In genomic region chr1:37145966-37146365, GRCm38 (mm10) we compare ENCODE assay signal across 12 mouse cellular contexts.
DNase-seq lines count a peak whose midpoint lies in the region; ATAC-seq and TF ChIP-seq lines count a peak whose summit lies in the region.
"Had no signal": no experiment of that assay in that cellular context is flagged by ENCODE, and none has a peak within 500 bp of the region (broad histone marks: within the 10 kb centered on the region; RNA-seq: fewer than 3 reads in every experiment).

No protein-coding gene starts in this region.

- no peak for ATAC-seq in forebrain, embryonic 14.5 days
- ATAC-seq in forebrain, embryonic 13.5 days: no peak
- ATAC-seq in lung, postnatal 0 days: no peak
- no peak for ATAC-seq in hindbrain, embryonic 14.5 days (ENCODE audit: low FRiP score)

- no peaks in the 10 kb centered on the region for H3K9me3 ChIP-seq in forebrain, embryonic 14.5 days (replicated peaks; ENCODE audit: control insufficient read depth, low read length)
- H3K9me3 ChIP-seq in forebrain, embryonic 13.5 days (replicated peaks): no peaks in the 10 kb centered on the region; the same call in 1 of the 2 replicates
- H3K9me3 ChIP-seq in lung, postnatal 0 days (ENCODE audit: low read length): no peaks in the 10 kb centered on the region
- no peaks in the 10 kb centered on the region for H3K9me3 ChIP-seq in hindbrain, embryonic 14.5 days (ENCODE audit: control insufficient read depth, low read length)
- H3K9me3 ChIP-seq: embryonic facial prominence, embryonic 12.5 days; liver, embryonic 15.5 days had no signal

- no peak overlapping the region for H3K4me2 ChIP-seq in forebrain, embryonic 14.5 days (ENCODE audit: low read length)
- H3K4me2 ChIP-seq in forebrain, embryonic 13.5 days: no peak overlapping the region
- no peak overlapping the region for H3K4me2 ChIP-seq in lung, postnatal 0 days (replicated peaks; ENCODE audit: low read depth, low read length)
- H3K4me2 ChIP-seq in hindbrain, embryonic 14.5 days (replicated peaks): no peak overlapping the region
- H3K4me2 ChIP-seq: embryonic facial prominence, embryonic 12.5 days; liver, embryonic 15.5 days had no signal

- H3K9ac ChIP-seq in forebrain, embryonic 14.5 days (ENCODE audit: low read length): no peak overlapping the region
- no peak overlapping the region for H3K9ac ChIP-seq in forebrain, embryonic 13.5 days
- no peak overlapping the region for H3K9ac ChIP-seq in lung, postnatal 0 days (replicated peaks; ENCODE audit: low read depth)
- no peak overlapping the region for H3K9ac ChIP-seq in hindbrain, embryonic 14.5 days
- H3K9ac ChIP-seq: embryonic facial prominence, embryonic 12.5 days; liver, embryonic 15.5 days had no signal

- H3K27me3 ChIP-seq in forebrain, embryonic 14.5 days (replicated peaks; ENCODE audit: control insufficient read depth, insufficient read depth, low read length): no peaks in the 10 kb centered on the region
- no peaks in the 10 kb centered on the region for H3K27me3 ChIP-seq in forebrain, embryonic 13.5 days
- no peaks in the 10 kb centered on the region for H3K27me3 ChIP-seq in lung, postnatal 0 days (replicated peaks; ENCODE audit: insufficient read depth, low read length)
- H3K27me3 ChIP-seq in hindbrain, embryonic 14.5 days (ENCODE audit: control insufficient read depth, insufficient read depth, low read length): no peaks in the 10 kb centered on the region
- H3K27me3 ChIP-seq: embryonic facial prominence, embryonic 12.5 days; liver, embryonic 15.5 days had no signal

- H3K4me3 ChIP-seq in forebrain, embryonic 14.5 days (ENCODE audit: low read depth, low read length): no peak overlapping the region
- H3K4me3 ChIP-seq in forebrain, embryonic 13.5 days: no peak overlapping the region
- H3K4me3 ChIP-seq in lung, postnatal 0 days (ENCODE audit: low read depth, low read length): no peak overlapping the region
- no peak overlapping the region for H3K4me3 ChIP-seq in hindbrain, embryonic 14.5 days (replicated peaks; ENCODE audit: low read length)
- H3K4me3 ChIP-seq: embryonic facial prominence, embryonic 12.5 days; liver, embryonic 15.5 days had no signal

- H3K27ac ChIP-seq in forebrain, embryonic 14.5 days (ENCODE audit: low read depth, low read length): no peak overlapping the region
- no peak overlapping the region for H3K27ac ChIP-seq in forebrain, embryonic 13.5 days
- H3K27ac ChIP-seq in lung, postnatal 0 days (ENCODE audit: low read length): no peak overlapping the region
- H3K27ac ChIP-seq in hindbrain, embryonic 14.5 days: no peak overlapping the region
- H3K27ac ChIP-seq: embryonic facial prominence, embryonic 12.5 days; liver, embryonic 15.5 days had no signal

- WGBS in forebrain, embryonic 14.5 days: 68% methylated on average over 4 of the region's 4 CpGs
- WGBS in forebrain, embryonic 13.5 days: 81% methylated on average over 4 of the region's 4 CpGs
- WGBS in lung, postnatal 0 days: 41% methylated on average over 4 of the region's 4 CpGs
- 80% methylated on average over 4 of the region's 4 CpGs for WGBS in hindbrain, embryonic 14.5 days

- DNase-seq in forebrain, embryonic 14.5 days (ENCODE audit: low spot score): peak; percentile 36
- peak; percentile 57 for DNase-seq in kidney, postnatal 10 days
- DNase-seq in kidney, adult 9 months: no peak
- peak; percentile 24 for DNase-seq in 3T3-L1 (ENCODE audit: low read depth, low spot score)
- peak; percentile 19 for DNase-seq in lung, postnatal 0 days (ENCODE audit: low spot score)
- DNase-seq in embryo, embryonic 10.5 days (ENCODE audit: low spot score): no peak
- DNase-seq in hindbrain, embryonic 14.5 days (ENCODE audit: low spot score): no peak
- DNase-seq: cerebellum, adult 11-12 months; cerebellum, postnatal 36 days had no signal

- no peaks in the 10 kb centered on the region for H3K36me3 ChIP-seq in forebrain, embryonic 14.5 days (ENCODE audit: control insufficient read depth, insufficient read depth, low read length)
- H3K36me3 ChIP-seq in forebrain, embryonic 13.5 days (ENCODE audit: poor library complexity, severe bottlenecking): no peaks in the 10 kb centered on the region
- no peaks in the 10 kb centered on the region for H3K36me3 ChIP-seq in lung, postnatal 0 days (ENCODE audit: insufficient read depth, low read length)
- no peaks in the 10 kb centered on the region for H3K36me3 ChIP-seq in hindbrain, embryonic 14.5 days (replicated peaks; ENCODE audit: control insufficient read depth, insufficient read depth)
- H3K36me3 ChIP-seq: embryonic facial prominence, embryonic 12.5 days; liver, embryonic 15.5 days had no signal

- TF ChIP-seq EP300 in lung, postnatal 0 days (IDR thresholded peaks at IDR 0.05): no peak

- TF ChIP-seq CTCF in lung, postnatal 0 days (IDR thresholded peaks at IDR 0.05): no peak

- H3K4me1 ChIP-seq in forebrain, embryonic 14.5 days (ENCODE audit: control insufficient read depth, insufficient read depth, low read length): no peaks in the 10 kb centered on the region
- no peaks in the 10 kb centered on the region for H3K4me1 ChIP-seq in forebrain, embryonic 13.5 days
- H3K4me1 ChIP-seq in lung, postnatal 0 days (ENCODE audit: insufficient read depth, low read depth, low read length): no peaks in the 10 kb centered on the region
- H3K4me1 ChIP-seq in hindbrain, embryonic 14.5 days (replicated peaks; ENCODE audit: control insufficient read depth, insufficient read depth, low read length): no peaks in the 10 kb centered on the region
- H3K4me1 ChIP-seq: embryonic facial prominence, embryonic 12.5 days; liver, embryonic 15.5 days had no signal

Comparison
In these comparisons a context has a peak if more than half of its experiments do, and no peak if none do; other contexts are left out.
1. DNase-seq: peak in forebrain, embryonic 14.5 days (single experiment), kidney, postnatal 10 days (single experiment), 3T3-L1 (single experiment) and lung, postnatal 0 days (single experiment); none in kidney, adult 9 months (single experiment), embryo, embryonic 10.5 days (single experiment) and hindbrain, embryonic 14.5 days (single experiment).